Mouse (Mus musculus) kidney, adult 18-20 months (tissue): Measurements from ENCODE around the gene Hspb9.

ENCODE experiments used
- DNase-seq: peaks from one replicate; pipeline ENCODE4 v3.0.0; 2021

Gene Hspb9

GRCm38 (mm10) chr11:100709201-100709810 lies 4.3 kb upstream of the Hspb9 start:
- no peak for DNase-seq

GRCm38 (mm10) chr11:100710528-100710927 lies 3.1 kb upstream of the Hspb9 start:
- DNase-seq: no peak

GRCm38 (mm10) chr11:100710977-100711376 lies 2.7 kb upstream of the Hspb9 start:
- no peak for DNase-seq

GRCm38 (mm10) chr11:100711783-100712615 lies 1.7 kb upstream of the Hspb9 start, which contains the start of gene Kat2a:
TSS of gene Kat2a (minus strand) at chr11:100712465.
- DNase-seq: peak; percentile 85

- DNase-seq: no peak
Measured at GRCm38 (mm10) chr11:100713174-100713573, 476 bp upstream of the Hspb9 start.

GRCm38 (mm10) chr11:100714534-100714915 lies 875 bp downstream of the Hspb9 start:
- DNase-seq: peak; percentile 87

GRCm38 (mm10) chr11:100714948-100715347 lies 1.3 kb downstream of the Hspb9 start:
- no peak for DNase-seq

- no peak for DNase-seq
Measured at GRCm38 (mm10) chr11:100716649-100717048, 3.0 kb downstream of the Hspb9 start.

- no peak for DNase-seq
Measured at GRCm38 (mm10) chr11:100718462-100718861, 4.8 kb downstream of the Hspb9 start.

GRCm38 (mm10) chr11:100718866-100719265 lies 5.2 kb downstream of the Hspb9 start:
- DNase-seq: peak; percentile 54

- DNase-seq: no peak
Measured at GRCm38 (mm10) chr11:100719312-100719711, 5.7 kb downstream of the Hspb9 start.

GRCm38 (mm10) chr11:100719893-100720292 lies 6.2 kb downstream of the Hspb9 start:
- no peak for DNase-seq

- DNase-seq: no peak
Measured at GRCm38 (mm10) chr11:100720345-100720744, 6.7 kb downstream of the Hspb9 start.

GRCm38 (mm10) chr11:100721254-100721653 lies 7.6 kb downstream of the Hspb9 start:
- DNase-seq: no peak

- DNase-seq: peak; percentile 55
Measured at GRCm38 (mm10) chr11:100721776-100722492, 8.3 kb downstream of the Hspb9 start.

- DNase-seq: peak; percentile 50
Measured at GRCm38 (mm10) chr11:100722493-100723028, 8.9 kb downstream of the Hspb9 start.

- DNase-seq: peak; percentile 47
Measured at GRCm38 (mm10) chr11:100724919-100725512, 11.4 kb downstream of the Hspb9 start.

GRCm38 (mm10) chr11:100727201-100727600 lies 13.6 kb downstream of the Hspb9 start:
- peak; percentile 51 for DNase-seq

- DNase-seq: no peak
Measured at GRCm38 (mm10) chr11:100728601-100729000, 15.0 kb downstream of the Hspb9 start.

GRCm38 (mm10) chr11:100729976-100730375 lies 16.3 kb downstream of the Hspb9 start:
- no peak for DNase-seq

- no peak for DNase-seq
Measured at GRCm38 (mm10) chr11:100730477-100731205, 17.0 kb downstream of the Hspb9 start.
